Mouse (Mus musculus) retina, postnatal 7 days (tissue): ENCODE data around the gene Zfhx3.

Experiments
- DNase-seq: peaks from one replicate; pipeline ENCODE4 v3.0.0-alpha.2; 2012; ENCODE audit warnings: low read depth, low spot score

The Zfhx3 gene

GRCm38 (mm10) chr8:108714636-108715415 lies 772.4 kb downstream of the Zfhx3 start:
- no peak for DNase-seq

- DNase-seq, result no peak
Observed at GRCm38 (mm10) chr8:108715416-108715948, 773.0 kb downstream of the Zfhx3 start.

- DNase-seq, result no peak
Observed at GRCm38 (mm10) chr8:108716291-108716811, 773.9 kb downstream of the Zfhx3 start.

GRCm38 (mm10) chr8:108717545-108717944 lies 775.1 kb downstream of the Zfhx3 start:
- DNase-seq, result no peak

- no peak for DNase-seq
Observed at GRCm38 (mm10) chr8:108718031-108718430, 775.6 kb downstream of the Zfhx3 start.

GRCm38 (mm10) chr8:108720840-108721239 lies 778.4 kb downstream of the Zfhx3 start:
- DNase-seq, result no peak

- no peak for DNase-seq
Observed at GRCm38 (mm10) chr8:108722671-108723513, 780.4 kb downstream of the Zfhx3 start.

GRCm38 (mm10) chr8:108723636-108724035 lies 781.2 kb downstream of the Zfhx3 start:
- DNase-seq, result no peak

- no peak for DNase-seq
Observed at GRCm38 (mm10) chr8:108724818-108725506, 782.5 kb downstream of the Zfhx3 start.

- no peak for DNase-seq
Observed at GRCm38 (mm10) chr8:108725631-108726030, 783.2 kb downstream of the Zfhx3 start.

GRCm38 (mm10) chr8:108726541-108727241 lies 784.2 kb downstream of the Zfhx3 start:
- no peak for DNase-seq

- DNase-seq, result no peak
Observed at GRCm38 (mm10) chr8:108729169-108729568, 786.7 kb downstream of the Zfhx3 start.

- no peak for DNase-seq
Observed at GRCm38 (mm10) chr8:108729667-108730329, 787.4 kb downstream of the Zfhx3 start.

- no peak for DNase-seq
Observed at GRCm38 (mm10) chr8:108730907-108731440, 788.5 kb downstream of the Zfhx3 start.

GRCm38 (mm10) chr8:108732500-108732899 lies 790.1 kb downstream of the Zfhx3 start:
- DNase-seq, result no peak

GRCm38 (mm10) chr8:108733385-108733784 lies 790.9 kb downstream of the Zfhx3 start:
- DNase-seq, result no peak

GRCm38 (mm10) chr8:108736442-108736841 lies 794.0 kb downstream of the Zfhx3 start:
- no peak for DNase-seq

GRCm38 (mm10) chr8:108738179-108738578 lies 795.7 kb downstream of the Zfhx3 start:
- no peak for DNase-seq

GRCm38 (mm10) chr8:108739517-108739916 lies 797.1 kb downstream of the Zfhx3 start:
- DNase-seq, result no peak

- no peak for DNase-seq
Observed at GRCm38 (mm10) chr8:108740443-108740842, 798.0 kb downstream of the Zfhx3 start.
